Mouse (Mus musculus): ENCODE measurements around the gene Ppm1l. TPM values are rescaled to one million over a fixed set of nuclear protein-coding genes. Genes with fewer than 3 reads are reported as not detected.

Gene Ppm1l
- total RNA-seq, 2 experiments from 2014 or later, result 23.6 to 24.2 TPM

- DNase-seq, result no peak
Measured at GRCm38 (mm10) chr3:69572561-69572960, 255.9 kb downstream of the Ppm1l start.

GRCm38 (mm10) chr3:69575577-69575976, 258.9 kb downstream of the Ppm1l start:
- intact Hi-C loops (cut with DNase I), result no loop called here
- no peak for DNase-seq

More at GRCm38 (mm10) chr3:69572561-69572960, 255.9 kb downstream of the Ppm1l start:
- intact Hi-C loops (cut with DNase I), result no loop called here

- intact Hi-C loops (cut with DNase I), result no loop called here
- DNase-seq, result no peak
Measured at GRCm38 (mm10) chr3:69576715-69577114, 260.1 kb downstream of the Ppm1l start.

GRCm38 (mm10) chr3:69578791-69579190, 262.1 kb downstream of the Ppm1l start:
- intact Hi-C loops (cut with DNase I), result no loop called here
- DNase-seq, result no peak

- intact Hi-C loops (cut with DNase I), result loop anchor here (10.0 kb wide), 1 partner anchor 329 kb away; no protein-coding TSS in a partner anchor
- no peak for DNase-seq
Measured at GRCm38 (mm10) chr3:69583798-69584197, 267.1 kb downstream of the Ppm1l start.

- DNase-seq, result peak in 1 of 2 experiments; percentile 11
- intact Hi-C loops (cut with DNase I), result loop anchor here (10.0 kb wide), 1 partner anchor 333 kb away; no protein-coding TSS in a partner anchor
Measured at GRCm38 (mm10) chr3:69588101-69588760, 271.6 kb downstream of the Ppm1l start.

- intact Hi-C loops (cut with DNase I), result no loop called here
- no peak for DNase-seq
Measured at GRCm38 (mm10) chr3:69593426-69593825, 276.8 kb downstream of the Ppm1l start.

GRCm38 (mm10) chr3:69594071-69594470, 277.4 kb downstream of the Ppm1l start:
- DNase-seq, result peak in 1 of 2 experiments; percentile 14
- intact Hi-C loops (cut with DNase I), result no loop called here

- intact Hi-C loops (cut with DNase I), result loop anchor here (5.0 kb wide), 1 partner anchor 126 kb away; the partner anchor contains the start of gene Nmd3
- no peak for DNase-seq
Measured at GRCm38 (mm10) chr3:69596116-69596515, 279.5 kb downstream of the Ppm1l start.

GRCm38 (mm10) chr3:69597211-69597610, 280.6 kb downstream of the Ppm1l start:
- intact Hi-C loops (cut with DNase I), result loop anchor here (5.0 kb wide), 1 partner anchor 125 kb away; the partner anchor contains the start of gene Nmd3
- DNase-seq, result no peak

- intact Hi-C loops (cut with DNase I), result loop anchor here (2.0 to 5.0 kb wide), 2 partner anchors 105 to 124 kb away; partner anchors contain the start of gene Nmd3
- peak in 1 of 2 experiments; percentile 5 for DNase-seq
Measured at GRCm38 (mm10) chr3:69597816-69598215, 281.2 kb downstream of the Ppm1l start.

GRCm38 (mm10) chr3:69598261-69599165, 281.9 kb downstream of the Ppm1l start, which contains the start of gene B3galnt1:
TSS of gene B3galnt1 (minus strand) at chr3:69598960.
- intact Hi-C loops (cut with DNase I), result loop anchor here (2.0 to 5.0 kb wide), 2 partner anchors 104 to 124 kb away; partner anchors contain the start of gene Nmd3
- peak; percentile 56 to 60 for DNase-seq

- DNase-seq, result no peak
- intact Hi-C loops (cut with DNase I), result loop anchor here (2.0 to 5.0 kb wide), 2 partner anchors 104 to 123 kb away; partner anchors contain the start of gene Nmd3
Measured at GRCm38 (mm10) chr3:69599166-69599500, 282.5 kb downstream of the Ppm1l start.

GRCm38 (mm10) chr3:69606923-69607322, 290.3 kb downstream of the Ppm1l start:
- no peak for DNase-seq
- intact Hi-C loops (cut with DNase I), result no loop called here

- intact Hi-C loops (cut with DNase I), result no loop called here
- no peak for DNase-seq
Measured at GRCm38 (mm10) chr3:69607468-69607867, 290.8 kb downstream of the Ppm1l start.

- intact Hi-C loops (cut with DNase I), result no loop called here
- DNase-seq, result no peak
Measured at GRCm38 (mm10) chr3:69607909-69608308, 291.2 kb downstream of the Ppm1l start.

Other genes starting within 250 kb of the Ppm1l start
- gene Kpna4, start 189.7 kb upstream of the Ppm1l start, total RNA-seq (2021), result 10 to 100 TPM; 57.1 to 75.4 TPM
- not detected for gene Arl14, start 94.4 kb upstream of the Ppm1l start, total RNA-seq (2021)